Mouse (Mus musculus) adrenal gland, postnatal 0 days (tissue): ENCODE measurements around the gene Cdkn1a. TPM values are rescaled to one million over a fixed set of nuclear protein-coding genes. Genes with fewer than 3 reads are reported as not detected.

Experiments used
- polyA plus RNA-seq: library from polyadenylated mRNA; unstranded; fragments of >200 nt; fragmentation: Nextera tagmentation; extraction: Ambion mirVana; gene quantifications from 2 replicates; pipeline ENCODE4 v1.2.1, GENCODE M21; 2015

Gene Cdkn1a
- 44.8 and 45.2 TPM in 2 replicates for polyA plus RNA-seq

GRCm38 (mm10) chr17:29090776-29091175 lies at the start of gene Cdkn1a:
TSS of gene Cdkn1a (plus strand) at chr17:29090976.

GRCm38 (mm10) chr17:29113591-29114352 lies 23.0 kb downstream of the Cdkn1a start, which contains the start of gene Rab44:
TSS of gene Rab44 (plus strand) at chr17:29114145.

Other genes starting within 250 kb of the Cdkn1a start
- 0.05 and 0.21 TPM in 2 replicates for gene Pnpla1, start 232.6 kb upstream of the Cdkn1a start, polyA plus RNA-seq
- gene 4930539E08Rik, start 175.7 kb upstream of the Cdkn1a start, polyA plus RNA-seq, result 0.04 and 0.13 TPM in 2 replicates
- gene Pxt1, start 147.1 kb upstream of the Cdkn1a start, polyA plus RNA-seq, result 0.17 and 0.18 TPM in 2 replicates
- gene Kctd20, start 139.0 kb upstream of the Cdkn1a start, polyA plus RNA-seq, result 45.0 and 47.1 TPM in 2 replicates
- 49.9 and 60.7 TPM in 2 replicates for gene Stk38, start 83.0 kb upstream of the Cdkn1a start, polyA plus RNA-seq
- gene Srsf3, start 58.3 kb upstream of the Cdkn1a start, polyA plus RNA-seq, result 299 and 319 TPM in 2 replicates
- 0.81 and 1.2 TPM in 2 replicates for gene Rab44, start 23.2 kb downstream of the Cdkn1a start, polyA plus RNA-seq
- 4.4 and 8.7 TPM in 2 replicates for gene Cpne5, start 147.2 kb downstream of the Cdkn1a start, polyA plus RNA-seq
- 50.0 and 53.7 TPM in 2 replicates for gene Ppil1, start 173.2 kb downstream of the Cdkn1a start, polyA plus RNA-seq
- gene BC004004, start 177.8 kb downstream of the Cdkn1a start, polyA plus RNA-seq, result 119 and 127 TPM in 2 replicates
- 21.3 and 23.0 TPM in 2 replicates for gene Pi16, start 226.7 kb downstream of the Cdkn1a start, polyA plus RNA-seq